Mouse (Mus musculus) forebrain, embryonic 14.5 days (tissue): ENCODE data around the gene Gpr152. TPM values are rescaled to one million over a fixed set of nuclear protein-coding genes. Genes with fewer than 3 reads are reported as not detected.
"Not testable (repeated sequence)": the region's sequence is repeated elsewhere in the genome, so short reads cannot be mapped to it uniquely, and the experiment has no call there.

Experiments used
- ATAC-seq: fragments of 200-750 bp; cut with Nextera tagmentation; 2 replicates; pipeline ENCODE4 v1.8.0; 2017; ENCODE audit warnings: mild to moderate bottlenecking, moderate library complexity
- DNase-seq: peaks from one replicate; pipeline ENCODE4 v3.0.0-alpha.2; 2015; ENCODE audit warnings: low spot score
- H3K27ac ChIP-seq: fragments of 300-500 bp; sonication (generic); 2 replicates; pipeline ENCODE4 v1.5.1; 2014; ENCODE audit warnings: low read depth, mild to moderate bottlenecking, control low read depth, low read length, moderate library complexity
- H3K27me3 ChIP-seq: fragments of 300-500 bp; sonication (generic); replicated peaks from 2 replicates; pipeline ENCODE4 v1.6.1; 2014; ENCODE audit warnings: low read length, control low read depth, mixed read lengths; ENCODE audit not compliant: control insufficient read depth, insufficient read depth
- H3K36me3 ChIP-seq: fragments of 300-500 bp; sonication (generic); 2 replicates; pipeline ENCODE4 v1.6.1; 2014; ENCODE audit warnings: low read length, control low read depth; ENCODE audit not compliant: control insufficient read depth, insufficient read depth
- H3K4me1 ChIP-seq: fragments of 300-500 bp; sonication (generic); 2 replicates; pipeline ENCODE4 v1.6.1; 2014; ENCODE audit warnings: antibody characterized with exemption, low read length, control low read depth; ENCODE audit not compliant: control insufficient read depth, insufficient read depth
- H3K4me2 ChIP-seq: fragments of 300-500 bp; sonication (generic); 2 replicates; pipeline ENCODE4 v1.6.1; 2014; ENCODE audit warnings: mild to moderate bottlenecking, control low read depth, low read length
- H3K4me3 ChIP-seq: fragments of 300-500 bp; sonication (generic); 2 replicates; pipeline ENCODE4 v1.5.1; 2014; ENCODE audit warnings: low read depth, low read length, control low read depth
- H3K9ac ChIP-seq: fragments of 300-500 bp; sonication (generic); 2 replicates; pipeline ENCODE4 v1.6.1; 2014; ENCODE audit warnings: mild to moderate bottlenecking, low read length, control low read depth, moderate library complexity
- H3K9me3 ChIP-seq: fragments of 300-500 bp; sonication (generic); replicated peaks from 2 replicates; pipeline ENCODE4 v1.6.1; 2016; ENCODE audit warnings: low read length, control low read depth, mixed read lengths; ENCODE audit not compliant: control insufficient read depth
- WGBS: fragments of 180-500 bp; shearing (Covaris S2); extraction: QIAGEN DNeasy Blood & Tissue Kit; methylation state at CpG from one replicate; pipeline ENCODE4 v1.1.7; 2014; 5-methylcytosine and 5-hydroxymethylcytosine counted together
- polyA plus RNA-seq: library from polyadenylated mRNA; unstranded; fragments of >200 nt; fragmentation: Nextera tagmentation; extraction: Ambion mirVana; gene quantifications from 2 replicates; pipeline ENCODE4 v1.2.1, GENCODE M21; 2014

Gpr152 gene
- polyA plus RNA-seq, 1 experiment from 2014 or later = not detected

DNA sequence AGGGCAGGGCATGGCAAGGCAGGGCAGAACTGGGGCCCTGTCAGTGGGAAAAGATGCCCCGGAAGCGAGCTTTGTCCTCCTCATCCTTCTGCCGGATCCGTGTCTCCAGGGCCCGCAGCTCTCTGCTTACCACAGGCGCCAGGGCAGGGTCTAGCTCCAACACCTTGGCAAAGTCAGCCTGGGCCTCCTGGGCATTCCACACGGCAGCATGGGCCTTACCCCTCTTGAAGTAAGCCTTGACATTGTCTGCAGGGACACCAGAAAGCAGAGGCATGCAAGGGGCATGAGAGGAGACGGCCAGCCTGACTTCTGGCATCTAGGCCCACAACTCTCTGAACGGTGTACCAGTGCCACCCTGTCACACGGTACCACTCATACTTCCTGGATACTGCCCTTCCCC lies 25.0 kb upstream of the Gpr152 start:
- 95% methylated on average over 10 of the region's 10 CpGs for WGBS
- H3K27me3 ChIP-seq = no peaks in the 10 kb centered on the region
- H3K27ac ChIP-seq = no peak overlapping the region
- no peaks in the 10 kb centered on the region for H3K4me1 ChIP-seq
- no peaks in the 10 kb centered on the region for H3K9me3 ChIP-seq
- no peak overlapping the region for H3K4me3 ChIP-seq
- H3K36me3 ChIP-seq = peaks cover 71% of the 10 kb centered on the region
- ATAC-seq = no peak
- H3K4me2 ChIP-seq = no peak overlapping the region
- H3K9ac ChIP-seq = no peak overlapping the region
- no peak for DNase-seq

DNA sequence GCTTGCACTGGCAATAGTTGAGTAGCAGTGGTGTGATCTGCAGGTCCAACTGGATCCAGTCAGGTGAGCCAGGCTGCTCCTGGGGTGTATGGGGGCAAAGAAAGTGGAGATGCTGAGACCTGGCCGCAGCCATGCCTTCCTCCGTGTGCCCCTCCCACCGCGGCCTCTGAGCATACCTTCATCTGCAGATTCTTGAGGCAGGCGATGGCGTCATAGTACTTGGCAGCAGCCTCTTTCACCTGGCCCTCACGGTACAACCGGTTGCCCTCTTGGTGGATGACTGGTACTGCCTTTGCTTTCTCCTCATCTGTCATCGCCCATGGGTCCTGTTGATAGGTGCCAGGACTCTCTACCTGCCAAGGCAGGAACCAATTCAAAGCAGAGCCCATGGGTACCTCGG lies 24.4 kb upstream of the Gpr152 start:
- no peaks in the 10 kb centered on the region for H3K27me3 ChIP-seq
- DNase-seq (no peak), ATAC-seq (no peak)
- 94% methylated on average over 10 of the region's 10 CpGs for WGBS
- H3K4me3 ChIP-seq = no peak overlapping the region
- no peaks in the 10 kb centered on the region for H3K9me3 ChIP-seq
- no peak overlapping the region for H3K4me2 ChIP-seq
- no peak overlapping the region for H3K27ac ChIP-seq
- peaks cover 71% of the 10 kb centered on the region for H3K36me3 ChIP-seq
- no peaks in the 10 kb centered on the region for H3K4me1 ChIP-seq
- H3K9ac ChIP-seq = no peak overlapping the region

DNA sequence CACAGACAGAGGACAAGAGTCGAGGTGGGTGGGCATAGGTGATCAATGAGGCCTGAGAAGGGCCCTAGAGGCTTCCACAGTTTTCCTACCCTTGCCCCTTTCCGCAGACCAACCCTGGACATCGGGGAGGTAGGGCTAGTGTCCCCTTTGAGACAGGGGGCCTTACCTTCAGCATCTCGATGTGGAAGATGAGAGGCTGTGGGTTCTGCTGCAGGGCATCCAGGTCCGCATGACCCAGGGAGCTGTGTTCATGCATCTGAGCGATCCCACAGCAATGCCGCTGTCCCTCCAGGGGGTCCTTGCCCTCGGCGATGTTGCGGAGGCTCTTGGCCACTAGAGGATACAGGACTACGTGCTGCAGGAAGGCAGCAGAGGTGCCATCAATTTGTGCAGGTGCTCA lies 23.8 kb upstream of the Gpr152 start:
- DNase-seq = no peak
- Histone ChIP-seq H3K9me3 (no peaks in the 10 kb centered on the region), H3K36me3 (peaks cover 71% of the 10 kb centered on the region), H3K4me3 (no peak overlapping the region), H3K4me1 (peaks cover 4% of the 10 kb centered on the region), H3K27me3 (no peaks in the 10 kb centered on the region), H3K4me2 (no peak overlapping the region), H3K27ac (no peak overlapping the region), H3K9ac (no peak overlapping the region)
- WGBS = 86% methylated on average over 11 of the region's 11 CpGs
- ATAC-seq = no peak

DNA sequence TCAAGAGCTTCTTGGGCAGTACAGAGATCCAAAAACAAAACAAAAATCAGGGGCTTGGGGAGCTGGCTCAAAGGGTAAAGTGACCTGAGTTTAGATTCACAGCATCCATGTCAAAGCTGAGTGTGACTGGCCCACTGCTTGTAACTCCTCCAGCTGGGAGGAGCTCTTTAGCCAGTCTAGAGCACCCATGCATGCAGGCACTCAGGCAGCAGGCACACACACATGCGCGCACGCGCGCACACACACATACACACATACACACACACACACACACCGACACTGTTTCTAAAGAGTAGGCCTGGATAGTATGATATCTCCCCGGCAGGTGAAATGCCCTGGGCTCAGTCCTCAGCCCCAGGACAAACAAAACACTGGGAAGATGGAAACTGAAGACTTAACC lies 22.6 kb upstream of the Gpr152 start:
- DNase-seq = no peak
- peaks cover 4% of the 10 kb centered on the region for H3K4me1 ChIP-seq
- no peak overlapping the region for H3K4me3 ChIP-seq
- WGBS = 97% methylated on average over 7 of the region's 7 CpGs
- H3K27me3 ChIP-seq = no peaks in the 10 kb centered on the region
- H3K9ac ChIP-seq = no peak overlapping the region
- peaks cover 61% of the 10 kb centered on the region for H3K36me3 ChIP-seq
- no peaks in the 10 kb centered on the region for H3K9me3 ChIP-seq
- ATAC-seq = no peak
- no peak overlapping the region for H3K27ac ChIP-seq
- H3K4me2 ChIP-seq = no peak overlapping the region

DNA sequence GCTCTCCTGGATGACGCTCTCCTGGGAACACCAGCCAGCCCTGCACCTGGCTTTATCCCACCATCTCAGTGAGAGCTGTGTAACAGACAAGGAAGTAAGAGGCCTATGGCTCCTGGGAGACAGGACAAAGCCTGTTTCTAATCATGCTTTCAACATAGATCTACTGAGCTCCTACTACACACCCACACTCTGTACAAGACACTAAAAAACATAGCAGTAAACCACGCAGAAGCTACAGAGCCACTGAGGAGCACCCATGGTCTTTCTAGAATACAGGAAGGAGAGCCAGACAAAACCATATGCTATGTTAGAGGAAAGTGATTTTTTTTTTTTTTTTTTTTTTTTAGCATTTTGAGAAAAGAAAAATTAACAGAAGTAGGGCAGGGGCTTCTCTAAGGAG lies 21.2 kb upstream of the Gpr152 start:
- Histone ChIP-seq H3K4me2 (no peak overlapping the region), H3K9ac (no peak overlapping the region), H3K4me1 (peaks cover 4% of the 10 kb centered on the region), H3K27me3 (no peaks in the 10 kb centered on the region), H3K27ac (no peak overlapping the region), H3K4me3 (no peak overlapping the region), H3K36me3 (peaks cover 49% of the 10 kb centered on the region), H3K9me3 (no peaks in the 10 kb centered on the region)
- no peak for DNase-seq
- no peak for ATAC-seq
- WGBS = 96% methylated on average over 2 of the region's 2 CpGs

DNA sequence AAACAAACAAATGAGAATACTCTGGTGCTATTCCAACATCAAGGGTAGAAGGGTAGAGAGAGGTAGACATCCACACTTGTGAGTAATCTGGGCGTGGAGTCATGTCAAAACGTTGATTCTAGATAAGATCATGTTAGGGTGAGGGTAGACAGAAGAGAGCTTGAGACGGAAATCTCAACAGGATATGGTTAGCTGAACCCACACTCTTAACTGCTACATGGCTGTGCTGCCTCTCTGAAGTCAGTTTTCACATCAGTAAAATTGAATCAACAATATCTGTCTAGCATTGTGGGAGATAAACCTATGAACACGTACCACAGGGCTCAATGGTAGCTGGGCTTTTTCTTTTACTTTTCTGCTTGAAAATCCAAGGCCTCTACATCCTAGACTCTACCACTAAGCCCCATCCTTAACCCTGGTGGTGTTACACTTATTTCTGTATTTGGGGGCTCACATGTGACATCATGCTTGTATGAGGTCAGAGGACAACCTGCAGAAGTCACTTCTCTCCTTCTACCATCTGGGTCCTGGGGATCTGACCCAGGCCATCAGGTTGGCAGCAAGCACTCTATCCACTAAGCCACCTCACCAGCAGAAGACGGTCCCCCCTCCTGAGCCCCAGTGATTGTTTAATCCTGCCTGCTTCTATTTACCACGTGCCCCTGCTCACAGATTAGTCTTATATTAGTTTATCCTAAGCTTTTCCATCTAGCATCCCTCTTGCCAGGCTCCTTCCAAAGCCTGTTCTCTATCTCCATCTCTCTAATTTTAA lies 19.7 kb upstream of the Gpr152 start:
- WGBS = 92% methylated on average over 6 of the region's 6 CpGs
- no peak for ATAC-seq
- Histone ChIP-seq H3K27ac (no peak overlapping the region), H3K9me3 (no peaks in the 10 kb centered on the region), H3K4me1 (peaks cover 4% of the 10 kb centered on the region), H3K36me3 (peaks cover 34% of the 10 kb centered on the region), H3K27me3 (no peaks in the 10 kb centered on the region), H3K4me2 (peak overlapping the region; percentile 50; the same call in 1 of the 2 replicates), H3K4me3 (no peak overlapping the region), H3K9ac (peak overlapping the region; percentile 13; the same call in 1 of the 2 replicates)
- no peak for DNase-seq

DNA sequence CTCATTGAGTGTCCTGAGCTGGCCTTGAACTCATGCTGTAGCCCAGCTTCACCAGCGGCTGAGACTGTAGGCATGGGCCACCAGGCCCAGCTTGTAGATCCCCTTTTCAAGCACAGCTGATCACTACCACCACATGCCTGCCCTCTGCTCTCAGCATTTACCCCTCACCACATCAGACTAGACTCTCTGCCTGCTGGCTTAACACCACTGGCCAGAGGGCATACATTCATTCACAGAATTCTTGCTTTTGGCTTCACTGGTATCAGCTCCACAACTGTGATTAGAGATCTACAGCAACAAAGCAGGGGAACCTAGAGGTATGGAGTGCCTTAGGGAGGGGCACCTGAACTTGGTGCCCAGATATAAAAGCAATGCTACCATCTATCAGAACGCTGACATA lies 19.1 kb upstream of the Gpr152 start:
- H3K27ac ChIP-seq = no peak overlapping the region
- H3K27me3 ChIP-seq = no peaks in the 10 kb centered on the region
- ATAC-seq (no peak), DNase-seq (no peak)
- H3K4me1 ChIP-seq = peaks cover 4% of the 10 kb centered on the region
- peak overlapping the region; percentile 39; the same call in 1 of the 2 replicates for H3K4me3 ChIP-seq
- H3K9me3 ChIP-seq = no peaks in the 10 kb centered on the region
- H3K9ac ChIP-seq = peak overlapping the region; percentile 13; the same call in 1 of the 2 replicates
- peaks cover 28% of the 10 kb centered on the region for H3K36me3 ChIP-seq
- WGBS = 100% methylated on average over 2 of the region's 2 CpGs
- peak overlapping the region; percentile 50 for H3K4me2 ChIP-seq

DNA sequence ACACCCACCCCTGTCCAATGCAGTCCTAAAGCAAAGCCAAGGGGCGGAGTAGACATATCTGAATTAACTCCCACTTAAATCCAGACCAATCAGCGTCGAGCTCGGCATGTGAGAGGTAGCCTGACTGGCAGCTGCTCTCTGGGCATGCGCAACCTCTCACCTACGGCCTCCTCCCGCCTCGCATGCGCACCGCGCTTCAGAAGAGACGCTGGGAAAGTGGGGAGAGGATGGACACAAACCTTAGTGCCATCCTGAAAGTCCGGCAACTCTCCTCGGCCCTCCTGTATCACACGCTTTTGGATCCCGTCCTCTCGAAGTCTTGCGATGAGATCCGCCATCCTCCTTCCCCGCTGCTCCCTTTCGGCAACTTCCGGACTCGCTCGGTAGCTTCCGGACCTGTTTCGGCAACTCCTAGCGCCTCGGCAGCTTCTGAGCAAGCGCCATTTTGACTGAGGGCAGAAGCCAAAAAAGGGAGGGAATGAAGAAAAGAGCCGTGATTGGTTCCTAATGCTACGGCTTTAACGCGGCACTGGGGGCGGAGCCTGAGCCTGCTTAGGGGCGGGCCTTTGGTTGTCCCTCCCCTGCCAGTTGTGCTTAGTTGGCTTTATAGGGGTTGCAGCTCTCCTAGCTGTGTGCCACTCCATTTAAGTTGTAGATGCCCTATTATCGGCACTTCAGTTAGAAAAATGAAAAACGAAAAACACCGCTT lies 18.3 kb upstream of the Gpr152 start:
- peaks cover 4% of the 10 kb centered on the region for H3K4me1 ChIP-seq
- H3K36me3 ChIP-seq = peaks cover 20% of the 10 kb centered on the region
- no peaks in the 10 kb centered on the region for H3K9me3 ChIP-seq
- 3% methylated on average over 38 of the region's 38 CpGs for WGBS
- DNase-seq (peak; percentile 100), ATAC-seq (peak; percentile 80)
- H3K27ac ChIP-seq = peak overlapping the region; percentile 80
- peak overlapping the region; percentile 58; the same call in 1 of the 2 replicates for H3K9ac ChIP-seq
- H3K27me3 ChIP-seq = no peaks in the 10 kb centered on the region
- H3K4me2 ChIP-seq = peak overlapping the region; percentile 50
- peak overlapping the region; percentile 39 for H3K4me3 ChIP-seq

DNA sequence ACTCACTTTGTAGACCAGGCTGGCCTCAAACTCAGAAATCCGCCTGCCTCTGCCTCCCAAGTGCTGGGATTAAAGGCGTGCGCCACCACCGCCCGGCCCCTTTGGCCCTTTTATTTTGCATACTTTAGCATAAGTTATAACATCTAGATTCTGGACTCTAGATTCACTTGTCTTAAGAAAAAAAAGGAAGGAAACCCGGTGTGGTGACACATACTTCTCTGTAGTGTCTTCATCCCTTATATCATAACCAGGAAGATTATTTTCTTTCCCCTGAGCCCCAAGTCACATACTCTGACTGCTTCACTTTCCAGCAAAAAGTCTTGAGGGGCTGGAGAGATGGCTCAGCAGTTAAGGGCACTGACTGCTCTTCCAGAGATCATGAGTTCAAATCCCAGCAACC lies 17.7 kb upstream of the Gpr152 start:
- not testable (repeated sequence) for H3K9ac ChIP-seq, H3K27me3 ChIP-seq, DNase-seq, H3K4me3 ChIP-seq, ATAC-seq, H3K9me3 ChIP-seq, H3K27ac ChIP-seq
- Histone ChIP-seq H3K4me2 (0 out of 2 replicates have a peak overlapping the region, but pooled peaks have one; percentile 10), H3K36me3 (peaks cover 14% of the 10 kb centered on the region), H3K4me1 (peaks cover 10% of the 10 kb centered on the region)
- WGBS = 61% methylated on average over 6 of the region's 6 CpGs
